Mouse (Mus musculus) heart, adult 9 months (tissue): ENCODE results near the gene Prl2c3.
"Not testable (repeated sequence)": the region's sequence is repeated elsewhere in the genome, so short reads cannot be mapped to it uniquely, and the experiment has no call there.

Experiments used
- DNase-seq, 2 experiments: peaks; one replicate each; pipeline ENCODE4 v3.0.0; 2022; ENCODE audit warnings: low spot score in 2 of 2

Prl2c3 gene

DNA sequence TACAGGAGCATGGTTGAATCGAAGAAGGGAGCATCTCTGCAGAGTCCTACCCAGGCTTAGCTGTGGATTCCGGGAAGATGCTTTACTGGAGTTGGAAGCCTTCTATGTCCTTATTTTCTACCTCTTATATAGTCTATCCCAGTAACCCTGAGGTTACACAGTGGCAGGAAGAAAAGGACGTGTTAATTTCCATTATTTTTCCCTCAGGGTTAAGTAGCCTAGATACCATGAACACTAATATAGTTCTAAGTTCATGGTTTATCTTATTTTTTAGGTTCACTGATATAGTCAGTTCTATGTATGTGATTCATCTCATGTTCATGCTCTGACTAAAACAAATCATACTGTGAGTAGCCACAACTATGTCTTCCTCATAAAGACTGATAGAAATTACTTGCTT, at the start of gene Prl2c3:
Prl2c3 (minus strand) TSS at position 101 of the 400 bp plus-strand sequence.
- not testable (repeated sequence) for DNase-seq

DNA sequence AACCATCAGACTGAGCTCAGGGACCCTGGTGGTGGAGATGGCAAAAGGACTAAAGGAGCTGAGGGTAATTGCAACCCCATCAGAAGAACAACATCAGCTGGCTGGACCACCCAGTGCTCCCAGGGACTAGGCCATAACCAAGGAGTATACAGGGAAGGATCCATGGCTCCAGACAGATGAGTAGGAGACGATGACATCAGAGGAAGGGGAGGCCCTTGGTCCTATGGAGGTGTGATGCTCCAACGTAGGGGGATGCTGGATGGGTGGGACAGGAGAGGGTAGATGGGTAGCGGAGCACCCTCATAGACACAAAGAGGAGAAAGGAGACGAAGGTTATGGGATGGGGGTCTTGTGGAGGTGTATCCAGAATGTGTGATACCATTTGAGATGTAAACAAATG, 48.4 kb upstream of the Prl2c3 start:
- DNase-seq = not testable (repeated sequence)

DNA sequence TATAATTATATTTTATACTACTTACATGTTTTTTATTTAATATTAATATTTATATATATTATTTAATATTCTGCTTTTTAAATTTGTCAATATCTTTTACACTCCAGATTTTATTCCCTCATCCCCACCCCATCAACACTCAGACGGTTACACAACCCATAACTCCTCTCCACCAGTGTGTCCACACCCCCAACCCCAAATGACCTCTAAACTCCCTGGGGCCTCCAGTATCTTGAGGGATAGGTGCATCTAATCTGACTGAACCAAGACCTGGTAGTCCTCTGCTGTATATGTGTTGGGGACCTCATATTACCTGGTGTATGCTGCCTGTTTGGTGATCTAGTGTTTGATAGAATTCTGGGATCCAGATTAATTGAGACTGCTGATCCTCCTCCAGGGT, 44.8 kb upstream of the Prl2c3 start:
- DNase-seq = not testable (repeated sequence)

- not testable (repeated sequence) for DNase-seq
These were observed 37.7 kb upstream of the Prl2c3 start for GRCm38 (mm10) chr13:12837546-12837945.

DNA sequence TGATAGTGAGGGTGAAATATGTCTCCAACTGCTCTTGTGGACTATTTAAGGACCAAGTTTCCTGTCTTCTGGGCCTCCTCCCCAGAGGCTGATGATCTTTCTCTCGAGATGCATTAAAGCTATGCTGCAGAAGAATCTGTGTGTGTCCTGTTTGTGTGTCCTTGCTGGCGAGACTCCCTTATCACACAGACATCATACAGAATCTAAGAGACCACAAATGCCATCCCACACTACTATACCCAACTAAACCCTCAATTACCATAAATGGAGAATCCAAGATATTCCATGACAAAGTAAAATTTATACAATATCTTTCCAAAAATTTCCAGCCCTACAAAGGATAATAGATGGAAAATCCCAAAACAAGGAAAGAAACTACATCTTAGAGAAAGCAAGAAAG, 31.9 kb upstream of the Prl2c3 start:
- no peak for DNase-seq

DNA sequence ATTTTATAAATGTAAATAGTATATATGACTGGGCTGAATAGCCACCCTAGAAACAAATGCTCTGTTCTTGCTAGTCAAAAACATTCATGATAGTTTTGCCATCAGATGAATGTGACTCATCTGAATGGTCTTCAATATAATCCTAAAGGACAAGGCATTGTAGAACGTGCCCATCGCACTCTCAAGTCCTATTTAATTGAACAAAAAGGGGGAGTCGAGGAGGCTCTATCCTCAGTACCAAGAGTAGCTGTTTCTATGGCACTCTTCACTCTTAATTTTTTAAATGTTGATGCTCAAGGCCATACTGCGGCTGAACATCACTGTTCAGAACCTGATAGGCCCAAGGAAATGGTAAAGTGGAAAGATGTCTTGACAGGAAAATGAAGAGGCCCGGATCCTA, 29.2 kb upstream of the Prl2c3 start:
- DNase-seq = no peak

GRCm38 (mm10) chr13:12824500-12825176, 24.8 kb upstream of the Prl2c3 start:
- not testable (repeated sequence) for DNase-seq

DNA sequence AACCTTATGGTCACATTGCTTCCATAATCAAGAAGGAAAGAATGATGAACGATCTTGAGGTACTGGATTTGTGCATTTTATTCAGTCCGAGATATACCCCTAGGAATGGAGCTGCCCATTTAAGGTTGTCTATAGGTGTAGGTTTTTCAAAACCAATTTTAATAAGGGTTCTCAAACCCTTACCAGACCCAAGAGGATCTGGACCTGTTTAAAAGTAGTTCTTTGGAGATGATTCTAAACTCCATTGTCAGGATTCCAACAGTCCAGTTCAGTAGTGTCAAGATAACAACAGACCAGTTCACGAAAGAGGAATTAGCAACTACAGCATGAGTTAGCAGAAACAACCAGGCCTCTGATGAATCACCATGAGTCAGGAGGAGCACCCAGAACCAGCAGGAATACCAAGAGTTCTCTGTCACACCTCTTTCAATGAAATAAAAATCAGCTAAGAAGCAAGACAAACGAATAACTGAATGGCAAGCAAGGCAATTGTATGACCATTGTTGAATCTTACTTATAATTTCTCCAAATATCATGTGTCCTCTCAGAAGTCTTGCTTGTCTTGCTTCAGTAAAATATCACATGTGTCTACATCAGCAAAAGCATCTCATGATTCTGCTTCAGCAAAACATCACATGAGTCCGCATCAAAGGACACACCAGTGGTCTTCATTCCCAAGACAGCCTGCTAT, 14.0 kb upstream of the Prl2c3 start:
- DNase-seq = not testable (repeated sequence)

DNA sequence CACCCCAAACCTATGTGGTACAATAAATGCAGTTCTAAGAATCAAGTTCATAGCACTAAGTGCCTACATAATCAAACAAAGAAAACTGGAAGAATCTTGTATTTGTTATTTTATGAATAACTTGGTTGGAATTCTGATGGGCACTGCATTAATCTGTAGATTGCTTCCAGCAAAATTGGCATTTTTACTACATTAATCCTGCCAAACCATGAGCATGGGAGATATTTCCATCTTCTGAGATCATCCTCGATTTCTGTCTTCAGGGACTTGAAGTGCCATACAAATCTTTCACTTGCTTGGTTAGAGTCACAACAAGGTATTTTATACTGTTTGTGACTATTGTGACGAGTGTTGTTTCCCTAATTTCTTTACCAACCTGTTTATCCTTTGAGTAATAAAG, 9.7 kb upstream of the Prl2c3 start:
- no peak for DNase-seq

DNA sequence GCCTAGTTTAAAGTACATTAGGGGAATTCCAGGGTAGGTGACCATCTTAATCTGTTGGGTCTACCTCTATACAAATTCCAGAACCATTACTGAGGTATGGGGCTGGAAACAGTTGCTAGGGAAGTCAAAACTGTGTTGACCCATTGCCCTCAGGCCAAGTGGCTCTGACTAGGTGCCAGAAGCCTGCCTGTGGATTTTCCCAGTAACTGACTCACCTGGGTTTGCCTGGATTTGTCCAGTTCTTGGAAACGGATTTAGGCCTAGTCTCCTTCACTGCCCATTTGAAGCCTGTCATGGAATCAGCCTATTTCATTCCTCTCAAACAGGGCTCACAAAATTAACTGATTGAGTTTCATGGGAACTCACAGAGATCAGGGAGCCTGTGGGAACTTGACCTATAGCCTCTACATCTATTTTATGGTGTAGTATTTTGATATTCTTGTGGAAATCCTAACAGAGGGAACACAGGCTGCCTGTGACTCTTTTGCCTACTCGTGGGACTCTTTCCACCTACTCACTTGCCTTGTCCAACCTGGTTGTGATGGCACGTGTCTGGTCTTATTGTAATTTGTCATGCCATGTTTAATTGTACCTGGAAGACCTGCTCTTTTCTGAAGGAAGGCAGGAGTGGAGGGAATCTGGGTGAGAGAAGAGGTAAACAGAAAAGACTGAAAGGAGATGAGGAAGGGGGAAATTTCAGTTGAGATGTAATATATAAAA, 9.1 kb upstream of the Prl2c3 start:
- not testable (repeated sequence) for DNase-seq

DNA sequence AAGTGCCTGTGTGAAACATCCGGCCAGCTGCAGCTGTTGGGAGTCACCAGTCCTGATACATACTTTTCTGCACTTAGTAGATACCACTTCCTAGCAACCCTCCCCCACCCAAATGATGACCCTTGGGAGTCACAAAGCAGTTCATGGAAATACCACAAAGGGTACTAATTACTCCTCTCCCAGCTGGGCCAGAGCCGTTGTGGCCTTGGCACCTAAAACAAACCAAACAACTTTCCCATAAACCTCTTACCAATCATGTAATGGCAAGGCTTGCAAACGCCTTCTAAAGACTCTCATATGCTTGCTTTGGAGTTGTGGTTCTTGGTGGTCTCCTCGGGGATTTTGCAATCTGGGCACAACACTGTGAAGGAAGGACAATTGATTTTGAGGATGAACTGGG, 6.6 kb upstream of the Prl2c3 start:
- not testable (repeated sequence) for DNase-seq

GRCm38 (mm10) chr13:12769442-12770091, 30.3 kb downstream of the Prl2c3 start:
- not testable (repeated sequence) for DNase-seq
